Mouse (Mus musculus): ENCODE results near the gene Zswim2. TPM values are rescaled to one million over a fixed set of nuclear protein-coding genes. Genes with fewer than 3 reads are reported as not detected.

The Zswim2 gene
- polyA plus RNA-seq, 1 experiment from 2014 or later: not detected

DNA sequence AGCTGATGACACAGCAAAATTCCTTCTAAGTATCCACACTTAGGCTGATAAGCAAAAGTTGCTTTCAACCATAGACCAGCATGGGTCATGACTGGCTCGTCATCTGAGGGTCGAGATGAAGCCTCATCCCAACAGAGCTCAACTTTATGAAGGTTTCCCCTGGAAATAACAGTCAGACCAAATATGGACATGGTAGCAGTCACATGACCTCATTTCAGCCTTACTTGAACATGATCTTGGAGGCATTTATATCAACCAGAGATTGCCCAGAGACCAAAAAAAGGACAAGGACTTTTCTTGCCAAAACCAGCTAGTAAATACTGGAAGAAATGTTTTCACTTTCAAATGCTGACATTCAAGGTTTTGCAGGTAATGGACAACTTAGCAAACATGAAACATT lies 47.3 kb downstream of the Zswim2 start:
- 89% methylated on average over 2 of the region's 2 CpGs for WGBS
- Histone ChIP-seq H3K9ac (no peak overlapping the region), H3K4me1 (replicated peaks) (no peaks in the 10 kb centered on the region), H3K4me3 (no peak overlapping the region), H3K36me3 (no peaks in the 10 kb centered on the region), H3K4me2 (no peak overlapping the region), H3K27me3 (no peaks in the 10 kb centered on the region), H3K27ac (replicated peaks) (no peak overlapping the region), H3K9me3 (no peaks in the 10 kb centered on the region)
- no peak for ATAC-seq (ENCODE audit: low read depth)

DNA sequence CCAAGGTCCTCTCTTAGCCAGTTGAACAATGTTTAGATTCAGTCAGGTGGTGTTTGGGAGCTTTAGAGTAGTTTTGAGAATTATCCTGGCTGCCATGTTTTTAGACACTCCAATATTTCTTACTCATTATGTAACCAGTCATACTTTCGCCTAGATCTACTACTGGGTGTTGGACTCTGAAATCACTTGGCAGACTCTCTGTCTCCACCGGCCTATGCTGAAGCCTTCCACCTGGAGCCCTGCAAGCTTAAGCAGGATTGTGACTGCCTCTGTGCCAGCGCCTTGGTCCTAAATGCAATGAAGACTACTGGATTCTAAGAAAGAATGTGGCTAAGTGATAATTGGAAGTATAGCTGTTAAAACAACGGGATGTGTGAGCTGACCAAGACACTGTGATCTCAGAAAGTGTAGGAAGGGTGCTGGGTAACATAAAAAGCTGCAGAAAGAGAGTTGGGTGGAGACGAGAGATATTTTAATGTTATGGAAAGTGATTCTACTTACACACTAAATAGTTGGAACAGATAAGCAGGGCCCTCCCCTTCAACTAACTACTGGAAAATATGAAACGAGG lies 57.1 kb downstream of the Zswim2 start:
- Histone ChIP-seq H3K9me3 (no peaks in the 10 kb centered on the region), H3K27me3 (no peaks in the 10 kb centered on the region), H3K27ac (replicated peaks) (no peak overlapping the region), H3K9ac (no peak overlapping the region), H3K4me1 (replicated peaks) (no peaks in the 10 kb centered on the region), H3K4me3 (no peak overlapping the region), H3K4me2 (no peak overlapping the region), H3K36me3 (peaks cover 25% of the 10 kb centered on the region)
- no peak for ATAC-seq (ENCODE audit: low read depth)
- WGBS: 88% methylated on average over 6 of the region's 6 CpGs

Other genes starting within 250 kb of the Zswim2 start
- 32.7 and 36.2 TPM in 2 replicates for gene Itgav, start 216.8 kb downstream of the Zswim2 start, polyA plus RNA-seq (2015; fragmentation: Nextera tagmentation; extraction: Ambion mirVana)
- 79.8 and 86.9 TPM in 2 replicates for gene Fam171b, start 128.6 kb downstream of the Zswim2 start, polyA plus RNA-seq (2015; fragmentation: Nextera tagmentation; extraction: Ambion mirVana)
- not detected in 2 replicates for gene Gm13698, start 14.5 kb upstream of the Zswim2 start, polyA plus RNA-seq (2015; fragmentation: Nextera tagmentation; extraction: Ambion mirVana)
- gene Gm13693, start 20.3 kb upstream of the Zswim2 start, polyA plus RNA-seq (2015; fragmentation: Nextera tagmentation; extraction: Ambion mirVana): not detected in 2 replicates
- gene Gm13695, start 26.1 kb upstream of the Zswim2 start, polyA plus RNA-seq (2015; fragmentation: Nextera tagmentation; extraction: Ambion mirVana): not detected in 2 replicates
- not detected in 2 replicates for gene Gm13696, start 31.9 kb upstream of the Zswim2 start, polyA plus RNA-seq (2015; fragmentation: Nextera tagmentation; extraction: Ambion mirVana)
- gene Gm13694, start 37.7 kb upstream of the Zswim2 start, polyA plus RNA-seq (2015; fragmentation: Nextera tagmentation; extraction: Ambion mirVana): not detected in 2 replicates
- gene Gm13697, start 43.5 kb upstream of the Zswim2 start, polyA plus RNA-seq (2015; fragmentation: Nextera tagmentation; extraction: Ambion mirVana): not detected in 2 replicates
- gene Gm13691, start 49.3 kb upstream of the Zswim2 start, polyA plus RNA-seq (2015; fragmentation: Nextera tagmentation; extraction: Ambion mirVana): not detected in 2 replicates

Data from neural tube, embryonic 13.5 days (tissue).